Mouse (Mus musculus) stomach, embryonic 16.5 days (tissue): Measurements from ENCODE around the gene Cd79b. TPM values are rescaled to one million over a fixed set of nuclear protein-coding genes. Genes with fewer than 3 reads are reported as not detected.

Experiments
- ATAC-seq: fragments of 200-750 bp; cut with Nextera tagmentation; 2 replicates; pipeline ENCODE4 v1.8.0; 2017; ENCODE audit warnings: moderate number of reproducible peaks, moderate TSS enrichment; ENCODE audit not compliant: insufficient read depth, low FRiP score
- H3K27ac ChIP-seq: fragments of 300-500 bp; sonication (generic); 2 replicates; pipeline ENCODE4 v1.5.1; 2014; ENCODE audit warnings: low read length
- H3K27me3 ChIP-seq: fragments of 300-500 bp; sonication (generic); 2 replicates; pipeline ENCODE4 v1.6.1; 2014; ENCODE audit warnings: low read length, control low read depth, mixed read lengths; ENCODE audit not compliant: control insufficient read depth, insufficient read depth
- H3K36me3 ChIP-seq: fragments of 300-500 bp; sonication (generic); 2 replicates; pipeline ENCODE4 v1.6.1; 2014; ENCODE audit warnings: low read length; ENCODE audit not compliant: control insufficient read depth, insufficient read depth
- H3K4me1 ChIP-seq: fragments of 300-500 bp; sonication (generic); 2 replicates; pipeline ENCODE4 v1.6.1; 2014; ENCODE audit warnings: low read length, control low read depth, mixed read lengths; ENCODE audit not compliant: control insufficient read depth, insufficient read depth
- H3K4me2 ChIP-seq: fragments of 300-500 bp; sonication (generic); 2 replicates; pipeline ENCODE4 v1.6.1; 2014; ENCODE audit warnings: low read depth, low read length, mixed read lengths
- H3K4me3 ChIP-seq: fragments of 300-500 bp; sonication (generic); replicated peaks from 2 replicates; pipeline ENCODE4 v1.5.1; 2014; ENCODE audit warnings: mild to moderate bottlenecking, low read length
- H3K9ac ChIP-seq: fragments of 300-500 bp; sonication (generic); 2 replicates; pipeline ENCODE4 v1.6.1; 2014; ENCODE audit warnings: low read length
- H3K9me3 ChIP-seq: fragments of 300-500 bp; sonication (generic); replicated peaks from 2 replicates; pipeline ENCODE4 v1.6.1; 2016; ENCODE audit warnings: low read length, control low read depth; ENCODE audit not compliant: control insufficient read depth
- WGBS: fragments of 180-500 bp; shearing (Covaris S2); extraction: QIAGEN DNeasy Blood & Tissue Kit; methylation state at CpG from one replicate; pipeline ENCODE4 v1.1.7; 2014; 5-methylcytosine and 5-hydroxymethylcytosine counted together
- polyA plus RNA-seq: library from polyadenylated mRNA; unstranded; fragments of >200 nt; fragmentation: Nextera tagmentation; extraction: Ambion mirVana; gene quantifications from 2 replicates; pipeline ENCODE4 v1.2.1, GENCODE M21; 2015

Cd79b gene
- polyA plus RNA-seq, 1 experiment from 2014 or later = 3.6 TPM

DNA sequence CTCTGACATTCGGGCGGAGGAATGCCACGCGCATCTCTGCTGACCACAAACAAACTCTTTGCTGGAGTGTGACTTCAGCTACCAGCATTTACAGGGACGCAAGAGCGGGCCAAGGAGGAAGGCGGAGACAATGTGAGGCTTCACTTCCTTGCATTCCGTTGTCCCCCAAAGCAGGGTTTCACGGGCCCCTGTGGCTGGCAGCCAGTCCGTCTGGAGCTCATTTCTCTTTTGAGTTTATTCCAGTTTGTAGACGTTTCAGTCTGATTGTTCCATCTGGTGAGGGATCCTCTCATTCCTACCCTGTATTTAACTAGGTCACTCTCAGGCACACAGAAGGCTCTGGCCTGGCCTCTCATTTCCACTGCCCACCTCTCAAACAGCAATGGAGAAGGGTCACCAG is 27.6 kb downstream of the Cd79b start:
- 66% methylated on average over 11 of the region's 11 CpGs for WGBS
- H3K27ac ChIP-seq = peak overlapping the region; percentile 43; the same call in 1 of the 2 replicates
- no peak for ATAC-seq
- no peaks in the 10 kb centered on the region for H3K9me3 ChIP-seq
- no peak overlapping the region for H3K9ac ChIP-seq
- H3K4me3 ChIP-seq = no peak overlapping the region
- no peaks in the 10 kb centered on the region for H3K27me3 ChIP-seq
- no peaks in the 10 kb centered on the region for H3K36me3 ChIP-seq
- H3K4me1 ChIP-seq = peaks cover 8% of the 10 kb centered on the region; the same call in 1 of the 2 replicates
- no peak overlapping the region for H3K4me2 ChIP-seq

DNA sequence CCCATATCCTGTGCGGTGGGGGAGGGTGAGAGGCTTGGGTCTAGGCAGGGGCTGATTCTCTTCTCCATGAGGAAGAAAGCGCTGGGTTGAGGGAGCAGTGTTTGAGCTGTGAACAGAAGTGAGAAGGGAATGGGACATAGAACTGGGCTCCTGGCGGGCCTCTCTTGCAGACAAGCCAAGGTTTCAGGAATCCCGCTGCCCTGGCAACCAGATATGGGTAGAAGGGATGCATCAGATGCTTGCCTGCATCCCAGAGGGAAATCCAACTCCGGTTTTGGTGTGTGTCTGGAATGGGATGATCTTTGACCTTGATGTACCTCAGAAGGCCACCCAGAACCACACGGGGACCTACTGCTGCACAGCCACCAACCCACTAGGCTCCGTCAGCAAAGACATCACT is 28.4 kb downstream of the Cd79b start:
- H3K36me3 ChIP-seq = no peaks in the 10 kb centered on the region
- no peak overlapping the region for H3K27ac ChIP-seq
- no peaks in the 10 kb centered on the region for H3K9me3 ChIP-seq
- H3K4me3 ChIP-seq = no peak overlapping the region
- no peaks in the 10 kb centered on the region for H3K27me3 ChIP-seq
- no peak overlapping the region for H3K9ac ChIP-seq
- ATAC-seq = no peak
- H3K4me2 ChIP-seq = no peak overlapping the region
- H3K4me1 ChIP-seq = peaks cover 8% of the 10 kb centered on the region; the same call in 1 of the 2 replicates
- WGBS = 86% methylated on average over 7 of the region's 7 CpGs

DNA sequence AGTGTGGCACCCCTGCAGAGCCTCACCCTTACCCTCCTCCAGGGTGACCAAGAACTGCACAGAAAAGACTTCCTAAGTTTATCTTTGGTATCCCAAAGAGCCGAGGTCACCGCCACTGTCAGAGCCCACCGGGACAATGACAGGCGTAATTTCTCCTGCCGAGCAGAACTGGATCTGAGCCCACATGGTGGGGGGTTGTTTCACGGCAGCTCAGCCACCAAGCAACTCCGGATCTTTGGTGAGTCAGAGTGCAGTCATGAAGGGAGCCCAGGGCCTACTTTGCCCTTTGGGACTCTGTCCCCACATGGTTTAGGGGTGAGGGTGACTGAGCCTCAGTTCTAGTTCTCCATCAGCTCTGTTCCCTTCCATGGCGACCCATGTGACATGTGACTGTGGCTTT is 30.4 kb downstream of the Cd79b start:
- H3K9ac ChIP-seq = no peak overlapping the region
- WGBS = 61% methylated on average over 8 of the region's 8 CpGs
- no peak overlapping the region for H3K27ac ChIP-seq
- no peaks in the 10 kb centered on the region for H3K36me3 ChIP-seq
- ATAC-seq = no peak
- H3K4me3 ChIP-seq = no peak overlapping the region
- H3K27me3 ChIP-seq = no peaks in the 10 kb centered on the region
- H3K9me3 ChIP-seq = no peaks in the 10 kb centered on the region
- H3K4me2 ChIP-seq = no peak overlapping the region
- H3K4me1 ChIP-seq = peaks cover 8% of the 10 kb centered on the region; the same call in 1 of the 2 replicates

DNA sequence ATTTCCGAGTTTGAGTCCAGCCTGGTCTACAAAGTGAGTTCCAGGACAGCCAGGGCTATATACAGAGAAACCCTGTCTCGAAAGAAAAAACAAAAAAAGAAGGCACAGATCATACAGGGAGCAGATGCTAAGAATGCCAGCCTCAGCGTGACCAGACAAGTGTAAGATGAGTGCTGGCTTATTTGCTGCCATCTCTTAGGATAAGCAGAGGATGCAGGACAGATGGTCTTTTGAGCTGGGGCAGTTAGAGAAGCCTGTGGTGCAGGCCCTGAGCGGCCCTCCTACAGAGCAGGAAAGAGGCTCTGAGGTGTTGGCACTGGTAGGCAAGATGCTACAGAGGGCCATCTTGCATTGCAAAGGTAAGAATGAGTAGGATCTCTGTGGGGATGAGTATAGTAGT is 31.2 kb downstream of the Cd79b start:
- H3K4me2 ChIP-seq = no peak overlapping the region
- ATAC-seq = no peak
- H3K36me3 ChIP-seq = no peaks in the 10 kb centered on the region
- no peak overlapping the region for H3K4me3 ChIP-seq
- no peaks in the 10 kb centered on the region for H3K27me3 ChIP-seq
- WGBS = 85% methylated on average over 4 of the region's 4 CpGs
- no peaks in the 10 kb centered on the region for H3K9me3 ChIP-seq
- no peak overlapping the region for H3K27ac ChIP-seq
- H3K9ac ChIP-seq = no peak overlapping the region
- H3K4me1 ChIP-seq = peaks cover 8% of the 10 kb centered on the region; the same call in 1 of the 2 replicates

DNA sequence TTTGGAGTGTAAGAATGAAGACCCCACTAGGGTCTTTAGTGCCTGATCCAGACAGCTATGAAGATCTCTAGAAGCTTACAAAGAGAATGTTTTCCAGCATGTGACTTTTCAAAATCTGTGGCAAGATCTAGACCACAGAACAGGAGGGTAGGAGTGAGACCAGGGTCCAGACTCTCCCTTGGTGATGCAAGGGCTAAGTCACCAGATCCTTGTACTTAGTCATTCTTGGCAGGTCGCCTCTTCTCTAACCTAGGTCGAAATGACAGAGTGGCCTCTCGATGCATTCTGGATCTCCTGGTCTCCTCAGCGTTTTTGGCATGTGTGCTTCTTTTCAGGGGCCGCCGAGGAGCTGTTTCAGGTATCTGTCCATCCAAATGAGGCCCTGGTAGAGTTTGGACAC is 32.1 kb downstream of the Cd79b start:
- no peak overlapping the region for H3K27ac ChIP-seq
- no peak overlapping the region for H3K9ac ChIP-seq
- no peak overlapping the region for H3K4me2 ChIP-seq
- no peaks in the 10 kb centered on the region for H3K9me3 ChIP-seq
- no peak for ATAC-seq
- H3K27me3 ChIP-seq = no peaks in the 10 kb centered on the region
- H3K4me3 ChIP-seq = no peak overlapping the region
- no peaks in the 10 kb centered on the region for H3K36me3 ChIP-seq
- 80% methylated on average over 6 of the region's 6 CpGs for WGBS
- H3K4me1 ChIP-seq = peaks cover 6% of the 10 kb centered on the region; the same call in 1 of the 2 replicates

DNA sequence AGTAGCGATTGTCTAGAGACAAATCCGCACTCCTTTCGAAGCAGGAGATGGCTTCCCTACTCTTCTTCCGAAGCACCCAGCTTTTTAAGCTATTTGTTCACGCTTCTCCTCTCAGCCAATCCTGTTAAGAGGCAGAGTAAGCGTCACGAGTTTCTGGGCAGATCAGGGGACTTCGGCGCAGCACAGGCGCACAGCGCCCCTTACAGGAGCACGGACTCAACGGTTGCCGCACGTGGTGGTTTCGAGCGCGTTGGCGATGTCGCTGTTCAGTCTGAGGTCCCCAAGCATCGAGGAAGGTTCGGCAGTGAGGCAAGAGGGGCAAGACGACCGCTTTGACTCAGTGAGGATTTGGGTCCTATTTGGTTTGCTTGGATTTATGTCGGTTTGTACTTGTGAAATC is 38.1 kb downstream of the Cd79b start, which contains the start of gene Tcam1:
Gene Tcam1, plus strand, starts transcription at position 219 of the 400 bp plus-strand sequence.
- Histone ChIP-seq H3K9ac (no peak within 1 kb of the TSS), H3K27ac (peak within 1 kb of the TSS; percentile 95; the same call in 1 of the 2 replicates), H3K36me3 (no peaks in the 10 kb centered on the region), H3K9me3 (no peaks in the 10 kb centered on the region), H3K4me1 (peaks cover 26% of the 10 kb centered on the region), H3K4me2 (peak within 1 kb of the TSS; percentile 51), H3K27me3 (no peaks in the 10 kb centered on the region), H3K4me3 (peak within 1 kb of the TSS; percentile 25)
- ATAC-seq = peak; percentile 51
- WGBS = 4% methylated on average over 25 of the region's 25 CpGs

DNA sequence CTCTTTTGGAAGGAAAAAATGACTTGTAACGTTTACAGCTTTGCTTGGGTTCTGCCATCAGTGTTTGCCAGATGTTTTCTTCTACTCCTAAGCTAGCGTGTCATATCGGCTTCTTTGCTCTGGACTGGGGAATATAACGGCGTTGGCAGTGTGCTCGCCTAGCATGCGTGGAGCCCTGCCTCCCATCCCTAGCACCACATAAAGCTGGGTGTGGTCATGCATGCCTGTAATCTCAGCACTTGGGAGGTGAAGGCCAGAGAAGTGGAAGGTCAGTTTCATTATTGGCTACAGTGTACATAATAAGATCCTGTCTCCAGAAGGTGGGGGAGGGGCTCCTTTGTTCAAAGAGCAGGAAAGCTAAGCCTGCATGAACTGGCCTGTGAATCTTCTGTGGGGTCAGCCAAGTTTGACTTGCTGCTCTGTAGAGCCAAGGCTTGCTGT is 39.6 kb downstream of the Cd79b start:
- no peaks in the 10 kb centered on the region for H3K36me3 ChIP-seq
- H3K27ac ChIP-seq = peak overlapping the region; percentile 95; the same call in 1 of the 2 replicates
- 36% methylated on average over 7 of the region's 7 CpGs for WGBS
- H3K27me3 ChIP-seq = no peaks in the 10 kb centered on the region
- H3K9me3 ChIP-seq = no peaks in the 10 kb centered on the region
- H3K4me1 ChIP-seq = peaks cover 38% of the 10 kb centered on the region
- no peak for ATAC-seq
- H3K4me3 ChIP-seq = no peak overlapping the region
- no peak overlapping the region for H3K9ac ChIP-seq
- H3K4me2 ChIP-seq = peak overlapping the region; percentile 4; the same call in 1 of the 2 replicates

DNA sequence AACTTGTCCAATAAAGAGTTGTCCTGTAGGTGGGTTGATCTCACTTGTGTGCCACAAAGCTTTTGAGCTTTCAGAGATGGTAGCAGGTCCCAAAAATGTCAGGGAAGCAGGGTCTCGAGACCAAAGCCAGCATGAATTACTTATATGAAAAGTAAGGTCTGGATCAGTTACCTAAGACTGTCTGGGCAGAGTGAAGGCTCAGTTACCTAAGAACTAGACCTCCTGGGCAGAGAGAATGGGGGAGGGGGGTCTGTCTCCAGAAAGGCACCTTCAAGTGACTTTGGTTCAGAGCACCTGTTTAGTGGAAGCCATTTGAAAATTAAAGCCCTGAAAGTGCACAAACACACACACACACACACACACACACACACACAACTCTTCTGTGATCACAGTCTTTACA is 40.2 kb downstream of the Cd79b start:
- peaks cover 42% of the 10 kb centered on the region for H3K4me1 ChIP-seq
- H3K9ac ChIP-seq = no peak overlapping the region
- H3K9me3 ChIP-seq = no peaks in the 10 kb centered on the region
- ATAC-seq = no peak
- no peak overlapping the region for H3K4me2 ChIP-seq
- no peak overlapping the region for H3K4me3 ChIP-seq
- no peaks in the 10 kb centered on the region for H3K36me3 ChIP-seq
- peak overlapping the region; percentile 95; the same call in 1 of the 2 replicates for H3K27ac ChIP-seq
- H3K27me3 ChIP-seq = no peaks in the 10 kb centered on the region
- WGBS = 91% methylated on average over 1 of the region's 1 CpGs

DNA sequence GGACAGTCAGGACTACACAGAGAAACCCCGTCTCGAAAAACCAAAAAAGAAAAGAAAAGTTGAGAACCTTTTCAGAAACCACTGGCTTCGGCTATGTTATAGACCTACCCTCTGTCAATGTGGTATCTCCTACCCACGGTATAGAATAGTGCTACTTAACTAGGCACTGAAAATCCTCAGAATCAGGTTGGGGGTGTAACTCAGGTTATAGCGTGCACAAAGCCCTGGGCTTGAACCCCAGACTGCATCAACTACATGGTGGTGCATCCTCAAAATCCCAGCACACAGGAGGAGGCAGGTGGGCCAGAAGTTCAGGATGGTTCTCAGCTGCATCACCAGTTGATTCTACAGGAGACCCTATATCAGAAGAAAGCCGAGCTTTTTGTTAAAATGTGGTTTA is 40.8 kb downstream of the Cd79b start:
- Histone ChIP-seq H3K9me3 (no peaks in the 10 kb centered on the region), H3K27me3 (no peaks in the 10 kb centered on the region), H3K4me2 (peak overlapping the region; percentile 95), H3K27ac (peak overlapping the region; percentile 95), H3K36me3 (no peaks in the 10 kb centered on the region), H3K4me3 (no peak overlapping the region), H3K4me1 (peaks cover 47% of the 10 kb centered on the region), H3K9ac (0 out of 2 replicates have a peak overlapping the region, but pooled peaks have one; percentile 81)
- WGBS = 94% methylated on average over 6 of the region's 6 CpGs
- ATAC-seq = no peak
